Mouse (Mus musculus): ENCODE data around the gene 9930021J03Rik.

DNA sequence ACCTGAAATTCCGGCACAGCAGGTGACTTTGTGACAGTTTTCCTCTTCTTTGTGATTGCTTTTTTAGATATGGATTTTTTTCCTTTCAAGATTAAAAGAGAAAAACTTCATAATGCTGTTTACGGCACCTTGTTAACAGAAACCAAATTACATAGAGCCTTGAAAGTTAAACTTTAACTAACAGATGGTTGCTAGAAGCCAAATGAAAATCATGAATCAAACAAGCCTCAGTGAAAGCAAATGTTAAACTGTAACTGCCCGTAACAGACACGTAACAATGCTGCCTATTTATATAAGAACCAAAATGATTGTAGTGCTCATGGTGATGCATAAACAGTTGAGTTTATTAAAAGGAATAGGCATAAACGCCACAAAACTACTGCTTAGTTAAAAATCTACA, 62.3 kb downstream of the 9930021J03Rik start:
- TF ChIP-seq CTCF (IDR thresholded peaks at IDR 0.05; ENCODE audit: low read depth, low read length), result no peak
- TF ChIP-seq POLR2A (IDR thresholded peaks at IDR 0.05; ENCODE audit: extremely low read depth, insufficient read depth, low read length), result no peak
